Mouse (Mus musculus) forebrain, embryonic 13.5 days (tissue): Measurements from ENCODE around the gene Kif1b. TPM values are rescaled to one million over a fixed set of nuclear protein-coding genes. Genes with fewer than 3 reads are reported as not detected.

Experiments used
- ATAC-seq: fragments of 200-750 bp; cut with Nextera tagmentation; 2 replicates; pipeline ENCODE4 v1.8.0; 2017
- H3K27ac ChIP-seq: fragments of 300-500 bp; sonication (generic); 2 replicates; pipeline ENCODE4 v1.5.1; 2015; ENCODE audit warnings: inconsistent platforms, mild to moderate bottlenecking, moderate library complexity
- H3K27me3 ChIP-seq: fragments of 300-500 bp; sonication (generic); 2 replicates; pipeline ENCODE4 v1.6.1; 2015; ENCODE audit warnings: mild to moderate bottlenecking, inconsistent platforms
- H3K36me3 ChIP-seq: fragments of 300-500 bp; sonication (generic); 2 replicates; pipeline ENCODE4 v1.6.1; 2015; ENCODE audit warnings: mild to moderate bottlenecking, inconsistent platforms; ENCODE audit not compliant: poor library complexity, severe bottlenecking
- H3K4me1 ChIP-seq: fragments of 300-500 bp; sonication (generic); 2 replicates; pipeline ENCODE4 v1.6.1; 2015; ENCODE audit warnings: inconsistent platforms
- H3K4me2 ChIP-seq: fragments of 300-500 bp; sonication (generic); 2 replicates; pipeline ENCODE4 v1.6.1; 2015; ENCODE audit warnings: inconsistent platforms, mild to moderate bottlenecking, moderate library complexity
- H3K4me3 ChIP-seq: fragments of 300-500 bp; sonication (generic); 2 replicates; pipeline ENCODE4 v1.5.1; 2015; ENCODE audit warnings: mild to moderate bottlenecking, inconsistent platforms
- H3K9ac ChIP-seq: fragments of 300-500 bp; sonication (generic); 2 replicates; pipeline ENCODE4 v1.6.1; 2015; ENCODE audit warnings: mild to moderate bottlenecking, inconsistent platforms
- H3K9me3 ChIP-seq: fragments of 300-500 bp; sonication (generic); replicated peaks from 2 replicates; pipeline ENCODE4 v1.6.1; 2016; ENCODE audit warnings: inconsistent platforms
- WGBS: fragments of 180-500 bp; shearing (Covaris S2); methylation state at CpG from one replicate; pipeline ENCODE4 v1.1.7; 2015; 5-methylcytosine and 5-hydroxymethylcytosine counted together
- polyA plus RNA-seq: library from polyadenylated mRNA; unstranded; fragments of >200 nt; fragmentation: Nextera tagmentation; extraction: Ambion mirVana; gene quantifications from 2 replicates; pipeline ENCODE4 v1.2.1, GENCODE M21; 2015

Kif1b gene
- polyA plus RNA-seq, 1 experiment from 2014 or later: 136 TPM

DNA sequence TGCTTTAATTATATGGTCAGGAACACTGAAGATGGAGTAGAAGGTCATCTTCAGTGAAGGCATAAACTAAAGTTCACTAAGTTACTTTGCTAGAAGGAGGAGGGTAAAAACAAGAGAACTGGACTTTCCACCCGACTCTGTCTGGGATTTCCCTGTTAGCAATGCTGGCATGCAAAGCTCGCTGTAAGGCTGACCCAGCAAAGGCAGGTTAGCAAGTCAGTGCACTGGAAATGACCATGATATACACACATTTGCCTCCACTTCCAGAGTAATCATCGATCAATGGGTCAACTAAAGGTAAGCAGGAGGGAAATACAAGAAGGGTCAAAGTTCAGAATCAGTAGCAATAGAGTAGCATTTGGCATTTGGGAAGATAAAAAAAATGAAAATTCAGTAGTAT lies 46.6 kb downstream of the Kif1b start:
- 93% methylated on average over 3 of the region's 3 CpGs for WGBS
- Histone ChIP-seq H3K36me3 (peaks cover 68% of the 10 kb centered on the region), H3K9ac (no peak overlapping the region)

DNA sequence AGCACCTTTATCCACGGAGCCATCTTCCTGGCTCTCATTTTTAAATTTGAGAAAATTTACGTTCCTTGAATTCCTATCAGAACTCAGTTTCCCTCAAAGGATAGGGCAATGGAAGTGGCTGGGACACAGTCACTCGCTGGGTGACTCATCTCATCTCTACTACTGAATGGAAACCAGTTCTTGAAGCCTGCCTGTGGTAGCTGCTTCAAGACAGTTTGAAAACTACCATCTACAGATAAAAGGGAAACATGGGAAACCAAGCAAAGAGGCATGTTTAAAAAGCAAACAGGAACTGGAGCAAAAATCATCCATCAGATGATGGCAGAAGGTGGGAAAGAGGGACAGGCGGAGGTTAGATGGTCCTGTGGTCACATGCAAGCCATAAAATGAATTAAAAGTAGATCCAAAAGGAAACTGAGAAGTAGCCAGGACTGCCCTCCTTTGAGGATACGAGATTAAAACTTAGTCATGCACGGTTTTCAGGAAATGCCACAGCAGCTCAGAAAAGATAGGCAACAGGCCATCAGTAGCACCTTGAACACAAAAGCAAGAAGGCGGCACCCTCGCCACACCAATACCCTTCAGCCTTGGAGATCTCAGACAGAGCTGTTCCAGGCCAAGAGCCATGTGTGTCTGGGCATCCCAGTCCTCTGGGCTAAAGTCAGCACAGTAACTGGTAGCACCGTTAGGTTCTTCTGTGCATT lies 48.0 kb downstream of the Kif1b start:
- H3K36me3 ChIP-seq: peaks cover 65% of the 10 kb centered on the region
- H3K9ac ChIP-seq: no peak overlapping the region
- H3K9me3 ChIP-seq: no peaks in the 10 kb centered on the region
- no peak overlapping the region for H3K4me3 ChIP-seq
- H3K4me1 ChIP-seq: peaks cover 25% of the 10 kb centered on the region
- no peak overlapping the region for H3K4me2 ChIP-seq
- ATAC-seq: no peak
- H3K27ac ChIP-seq: no peak overlapping the region
- no peaks in the 10 kb centered on the region for H3K27me3 ChIP-seq
- 92% methylated on average over 9 of the region's 9 CpGs for WGBS

More for the DNA sequence above, 46.6 kb downstream of the Kif1b start:
- H3K4me2 ChIP-seq: no peak overlapping the region
- H3K4me1 ChIP-seq: peaks cover 12% of the 10 kb centered on the region
- no peaks in the 10 kb centered on the region for H3K27me3 ChIP-seq
- H3K27ac ChIP-seq: no peak overlapping the region
- no peaks in the 10 kb centered on the region for H3K9me3 ChIP-seq
- no peak overlapping the region for H3K4me3 ChIP-seq
- no peak for ATAC-seq

DNA sequence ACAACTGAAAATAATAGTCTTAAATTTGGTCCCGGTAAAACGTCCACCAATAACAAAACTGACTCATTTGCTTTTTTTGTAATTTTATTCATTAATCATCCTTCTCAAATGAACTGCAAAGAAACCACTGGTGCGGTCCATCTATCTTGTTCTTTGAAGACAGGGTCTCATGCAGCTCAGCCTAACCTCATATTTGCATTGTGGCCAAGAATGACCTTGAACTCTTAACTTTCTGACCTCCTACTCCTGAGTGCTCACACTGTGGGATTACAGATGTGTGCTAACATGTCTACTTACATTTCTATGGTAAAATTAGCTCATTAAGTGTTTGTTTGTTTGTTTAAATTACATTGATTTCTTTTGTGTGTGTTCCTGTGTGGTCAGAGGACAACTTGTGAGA lies 48.6 kb downstream of the Kif1b start:
- H3K9ac ChIP-seq: no peak overlapping the region
- H3K4me1 ChIP-seq: peaks cover 28% of the 10 kb centered on the region
- no peaks in the 10 kb centered on the region for H3K27me3 ChIP-seq

DNA sequence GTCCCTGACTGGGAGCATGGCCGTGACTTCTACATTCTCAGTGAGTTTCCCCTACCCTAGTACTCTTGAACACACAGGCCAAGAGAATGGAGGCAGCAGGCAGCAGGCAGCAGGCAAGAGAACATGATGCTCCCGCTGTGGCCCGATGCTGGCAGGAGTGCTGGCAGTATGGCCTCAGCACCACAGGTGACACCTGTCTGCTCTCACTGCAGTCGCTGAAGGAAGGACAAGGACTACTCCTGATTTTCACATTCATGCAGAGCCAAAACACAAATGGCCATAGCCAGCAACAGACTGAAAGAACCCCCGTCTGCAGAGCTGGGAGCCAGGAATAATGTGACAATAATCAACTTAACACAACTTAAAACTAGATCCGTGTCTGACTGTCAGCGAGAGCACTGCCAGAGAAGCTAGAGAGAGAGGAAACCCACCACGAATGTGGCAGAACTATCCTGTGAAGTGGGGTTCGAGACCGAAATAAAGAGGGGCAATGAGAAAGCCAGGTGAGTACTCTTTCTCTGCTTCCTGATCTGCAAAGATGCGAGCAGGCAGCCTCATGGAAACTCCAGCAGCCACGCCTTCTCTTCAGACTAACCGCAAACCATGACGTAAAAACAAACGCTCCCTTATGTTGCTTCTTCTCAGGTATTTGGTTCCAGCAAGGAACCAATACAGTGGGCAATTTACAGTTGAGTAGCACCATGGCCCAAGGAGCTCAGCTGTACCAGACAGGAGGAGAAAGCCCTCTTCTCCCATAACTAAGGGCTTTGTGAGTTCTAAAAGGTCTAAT lies 50.8 kb downstream of the Kif1b start:
- no peak overlapping the region for H3K4me2 ChIP-seq
- peaks cover 66% of the 10 kb centered on the region for H3K36me3 ChIP-seq
- WGBS: 86% methylated on average over 15 of the region's 15 CpGs
- no peak for ATAC-seq
- H3K9ac ChIP-seq: 0 out of 2 replicates have a peak overlapping the region, but pooled peaks have one; percentile 18
- H3K4me3 ChIP-seq: no peak overlapping the region
- H3K9me3 ChIP-seq: no peaks in the 10 kb centered on the region
- peaks cover 28% of the 10 kb centered on the region for H3K4me1 ChIP-seq
- no peaks in the 10 kb centered on the region for H3K27me3 ChIP-seq
- H3K27ac ChIP-seq: peak overlapping the region; percentile 86

More for the DNA sequence above, 48.6 kb downstream of the Kif1b start:
- H3K36me3 ChIP-seq: peaks cover 68% of the 10 kb centered on the region
- no peak overlapping the region for H3K4me3 ChIP-seq
- H3K27ac ChIP-seq: no peak overlapping the region
- H3K9me3 ChIP-seq: no peaks in the 10 kb centered on the region
- WGBS: 94% methylated on average over 3 of the region's 3 CpGs
- no peak for ATAC-seq
- no peak overlapping the region for H3K4me2 ChIP-seq

GRCm38 (mm10) chr4:149255277-149256270 lies 51.9 kb downstream of the Kif1b start:
- peaks cover 70% of the 10 kb centered on the region for H3K36me3 ChIP-seq

DNA sequence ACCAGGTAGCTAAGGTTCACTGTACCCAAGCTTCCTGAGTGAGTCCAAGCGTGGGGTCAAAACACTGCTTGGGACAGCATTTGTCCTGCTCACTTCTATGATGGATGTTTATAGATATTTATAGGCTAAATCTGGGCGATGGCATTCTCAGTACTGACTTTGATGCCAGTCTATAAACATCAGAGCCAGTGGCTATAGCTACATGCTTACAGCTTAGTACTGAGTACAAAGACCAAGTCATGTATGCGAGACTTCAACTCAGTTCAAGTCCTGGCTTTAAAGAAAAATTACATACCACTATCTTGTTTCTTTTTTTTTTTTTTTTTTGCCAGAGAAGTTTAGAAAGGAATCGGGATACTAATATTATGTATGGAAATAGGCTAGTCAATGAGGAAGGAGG lies 52.7 kb downstream of the Kif1b start:
- Histone ChIP-seq H3K9ac (no peak overlapping the region), H3K9me3 (no peaks in the 10 kb centered on the region), H3K4me1 (peaks cover 28% of the 10 kb centered on the region), H3K4me3 (no peak overlapping the region), H3K27ac (peak overlapping the region; percentile 86), H3K27me3 (no peaks in the 10 kb centered on the region), H3K36me3 (peaks cover 76% of the 10 kb centered on the region), H3K4me2 (no peak overlapping the region)
- no peak for ATAC-seq
- 48% methylated on average over 4 of the region's 4 CpGs for WGBS

More at GRCm38 (mm10) chr4:149255277-149256270, 51.9 kb downstream of the Kif1b start:
- Histone ChIP-seq H3K9me3 (no peaks in the 10 kb centered on the region), H3K4me3 (no peak overlapping the region), H3K27me3 (no peaks in the 10 kb centered on the region), H3K4me1 (peaks cover 28% of the 10 kb centered on the region), H3K4me2 (peak overlapping the region; percentile 33), H3K9ac (peak overlapping the region; percentile 17; the same call in 1 of the 2 replicates), H3K27ac (peak overlapping the region; percentile 86)
- 6% methylated on average over 13 of the region's 13 CpGs for WGBS
- peak; percentile 89 for ATAC-seq

GRCm38 (mm10) chr4:149249311-149249710 lies 58.2 kb downstream of the Kif1b start:
- Histone ChIP-seq H3K4me2 (no peak overlapping the region), H3K4me3 (no peak overlapping the region), H3K4me1 (peaks cover 30% of the 10 kb centered on the region), H3K27ac (peak overlapping the region; percentile 94; the same call in 1 of the 2 replicates), H3K36me3 (peaks cover 68% of the 10 kb centered on the region), H3K9ac (no peak overlapping the region), H3K9me3 (no peaks in the 10 kb centered on the region), H3K27me3 (no peaks in the 10 kb centered on the region)
- ATAC-seq: no peak
- 92% methylated on average over 1 of the region's 1 CpGs for WGBS

- no peak overlapping the region for H3K4me3 ChIP-seq
- no peak for ATAC-seq
- no peaks in the 10 kb centered on the region for H3K27me3 ChIP-seq
- peak overlapping the region; percentile 43; the same call in 1 of the 2 replicates for H3K9ac ChIP-seq
- peak overlapping the region; percentile 17; the same call in 1 of the 2 replicates for H3K4me2 ChIP-seq
- no peaks in the 10 kb centered on the region for H3K9me3 ChIP-seq
- peaks cover 30% of the 10 kb centered on the region for H3K4me1 ChIP-seq
- H3K27ac ChIP-seq: peak overlapping the region; percentile 94
- 48% methylated on average over 5 of the region's 5 CpGs for WGBS
- peaks cover 70% of the 10 kb centered on the region for H3K36me3 ChIP-seq
Observed at GRCm38 (mm10) chr4:149247772-149248171, 59.7 kb downstream of the Kif1b start.

DNA sequence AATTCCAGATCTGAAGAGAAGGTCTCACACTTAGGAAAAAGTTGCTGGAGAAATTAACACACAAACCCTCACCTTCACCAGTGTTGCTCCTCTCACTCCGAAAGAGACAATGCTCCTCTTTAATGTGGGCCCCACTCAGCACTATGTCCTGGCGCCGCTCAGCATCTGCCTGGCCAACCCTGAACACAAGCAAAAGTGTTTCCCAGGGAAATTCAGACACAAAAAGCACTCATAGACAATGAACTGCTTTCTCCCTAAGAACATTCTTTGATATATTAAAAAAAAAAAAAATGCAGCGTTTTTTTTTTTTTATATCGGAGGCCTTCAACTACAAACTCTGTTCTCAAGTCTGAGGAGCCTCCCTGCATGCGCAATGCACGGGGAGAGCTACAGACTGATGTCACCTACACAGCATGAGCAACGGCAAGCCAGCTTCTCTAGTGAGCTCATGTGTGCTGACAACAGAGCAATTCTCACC lies 60.3 kb downstream of the Kif1b start:
- H3K27me3 ChIP-seq: no peaks in the 10 kb centered on the region
- peaks cover 71% of the 10 kb centered on the region for H3K36me3 ChIP-seq
- 10% methylated on average over 8 of the region's 8 CpGs for WGBS
- H3K9me3 ChIP-seq: no peaks in the 10 kb centered on the region
- ATAC-seq: peak; percentile 77
- no peak overlapping the region for H3K4me3 ChIP-seq
- H3K9ac ChIP-seq: 0 out of 2 replicates have a peak overlapping the region, but pooled peaks have one; percentile 34
- H3K27ac ChIP-seq: peak overlapping the region; percentile 94
- H3K4me2 ChIP-seq: peak overlapping the region; percentile 32; the same call in 1 of the 2 replicates
- H3K4me1 ChIP-seq: peaks cover 30% of the 10 kb centered on the region

DNA sequence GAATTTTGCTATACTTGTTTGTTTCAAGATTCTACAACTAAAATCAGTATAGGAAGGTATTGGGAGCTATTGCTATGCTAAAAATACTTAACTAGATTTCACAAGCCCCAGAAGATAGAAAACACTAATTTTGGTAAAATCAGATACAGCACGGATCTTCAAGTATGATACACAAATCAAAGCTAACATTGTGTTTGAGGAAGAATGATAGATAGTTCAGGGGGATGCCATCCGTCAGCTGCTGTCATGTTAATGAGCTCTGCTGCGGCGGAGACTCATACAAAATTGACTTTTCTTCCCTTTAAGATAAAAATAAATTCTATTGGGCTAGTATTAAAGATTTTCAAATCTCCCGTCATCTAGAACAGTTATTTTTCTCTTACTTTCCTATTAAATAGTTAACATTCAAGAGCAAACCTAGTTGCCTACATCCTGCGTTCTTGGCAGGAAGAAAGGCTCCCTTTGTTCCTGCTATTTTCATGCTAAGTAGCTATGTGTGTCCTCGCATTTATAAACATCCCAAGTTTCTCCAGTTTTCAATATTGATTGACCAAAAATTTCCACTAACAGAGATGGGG lies 60.8 kb downstream of the Kif1b start:
- Histone ChIP-seq H3K27ac (peak overlapping the region; percentile 94), H3K36me3 (peaks cover 68% of the 10 kb centered on the region), H3K4me2 (peak overlapping the region; percentile 32; the same call in 1 of the 2 replicates), H3K9ac (0 out of 2 replicates have a peak overlapping the region, but pooled peaks have one; percentile 34), H3K4me1 (peaks cover 30% of the 10 kb centered on the region), H3K27me3 (no peaks in the 10 kb centered on the region), H3K4me3 (no peak overlapping the region), H3K9me3 (no peaks in the 10 kb centered on the region)
- 25% methylated on average over 7 of the region's 7 CpGs for WGBS
- ATAC-seq: peak; percentile 53; the same call in 1 of the 2 replicates

DNA sequence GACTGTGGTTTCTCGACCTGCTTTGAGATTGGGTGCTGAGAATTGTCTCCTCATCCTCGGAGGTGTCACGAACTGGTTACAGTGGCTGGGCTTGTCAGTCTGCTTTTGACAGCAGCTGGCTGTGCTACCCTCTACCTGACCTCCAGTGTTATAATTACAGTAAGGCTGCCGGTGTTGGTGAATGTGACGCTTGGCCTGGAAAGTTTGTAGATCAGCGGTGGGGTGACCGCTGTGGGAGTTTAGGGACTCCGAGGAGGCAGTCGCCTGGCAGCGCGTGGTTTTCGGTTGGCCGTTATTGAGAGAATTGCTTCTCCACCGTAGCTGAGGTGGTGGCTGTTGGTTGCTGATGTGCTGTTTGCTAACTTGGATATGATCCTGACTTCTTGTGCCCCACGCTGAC lies 70.5 kb downstream of the Kif1b start:
- Histone ChIP-seq H3K36me3 (peaks cover 58% of the 10 kb centered on the region), H3K4me1 (no peaks in the 10 kb centered on the region), H3K4me3 (no peak overlapping the region), H3K9ac (no peak overlapping the region), H3K4me2 (no peak overlapping the region), H3K9me3 (no peaks in the 10 kb centered on the region), H3K27me3 (no peaks in the 10 kb centered on the region), H3K27ac (no peak overlapping the region)
- no peak for ATAC-seq
- 95% methylated on average over 15 of the region's 15 CpGs for WGBS
